Mouse (Mus musculus): ENCODE measurements around the gene Zscan22. TPM values are rescaled to one million over a fixed set of nuclear protein-coding genes. Genes with fewer than 3 reads are reported as not detected.
"Not testable (repeated sequence)": the region's sequence is repeated elsewhere in the genome, so short reads cannot be mapped to it uniquely, and the experiment has no call there.

The Zscan22 gene
- polyA plus RNA-seq, 1 experiment from 2014 or later, result 17.7 TPM

DNA sequence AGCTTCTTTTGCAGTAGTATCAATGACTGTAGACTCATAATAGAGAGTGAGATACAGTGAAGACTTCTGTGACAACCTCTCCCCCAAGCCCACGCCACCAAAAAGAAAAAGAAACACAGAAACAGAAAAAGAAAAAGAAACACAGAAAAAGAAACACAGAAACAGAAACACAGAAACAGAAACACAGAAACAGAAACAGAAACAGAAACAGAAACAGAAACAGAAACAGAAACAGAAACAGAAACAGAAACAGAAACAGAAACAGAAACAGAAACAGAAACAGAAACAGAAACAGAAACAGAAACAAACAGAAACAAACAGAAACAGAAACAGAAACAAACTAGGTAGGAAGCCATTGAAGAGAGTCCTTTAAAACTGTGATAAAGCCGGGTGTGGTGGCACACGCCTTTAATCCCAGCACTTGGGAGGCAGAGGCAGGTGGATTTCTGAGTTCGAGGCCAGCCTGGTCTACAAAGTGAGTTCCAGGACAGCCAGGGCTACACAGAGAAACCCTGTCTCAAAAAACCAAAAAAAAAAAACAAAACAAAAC is 39.7 kb downstream of the Zscan22 start:
- H3K4me1 ChIP-seq, result peaks cover 12% of the 10 kb centered on the region
- H3K9me3 ChIP-seq (replicated peaks); H3K27ac ChIP-seq (replicated peaks); H3K4me3 ChIP-seq; H3K27me3 ChIP-seq (ENCODE audit: low read depth, poor library complexity, severe bottlenecking); H3K36me3 ChIP-seq; DNase-seq (ENCODE audit: low spot score): not testable (repeated sequence)
- 82% methylated on average over 4 of the region's 4 CpGs for WGBS

DNA sequence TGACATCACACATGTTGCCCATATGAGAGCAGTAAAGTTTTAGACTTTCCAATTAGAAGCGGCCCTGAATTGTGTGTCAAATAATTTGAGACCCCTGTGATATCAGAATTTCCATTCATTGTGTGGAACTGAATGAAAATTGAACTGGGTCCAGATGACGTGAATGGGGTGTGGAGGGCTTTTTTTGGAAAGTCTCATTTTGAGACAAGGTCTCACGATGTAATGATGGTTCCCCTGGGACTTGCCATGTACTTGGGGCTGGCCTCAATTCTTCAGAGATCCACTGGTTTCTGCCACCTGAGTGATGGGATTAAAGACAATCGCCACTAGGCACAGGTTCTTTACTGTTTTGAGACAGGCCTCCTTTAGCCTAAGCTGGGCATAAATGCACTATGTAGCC is 43.0 kb downstream of the Zscan22 start:
- Histone ChIP-seq H3K27me3 (ENCODE audit: low read depth, poor library complexity, severe bottlenecking) (no peaks in the 10 kb centered on the region), H3K4me3 (no peak overlapping the region), H3K4me1 (no peaks in the 10 kb centered on the region), H3K36me3 (no peaks in the 10 kb centered on the region), H3K9me3 (replicated peaks) (no peaks in the 10 kb centered on the region), H3K27ac (replicated peaks) (no peak overlapping the region)
- WGBS, result 90% methylated on average over 4 of the region's 4 CpGs
- DNase-seq (ENCODE audit: low spot score), result no peak

DNA sequence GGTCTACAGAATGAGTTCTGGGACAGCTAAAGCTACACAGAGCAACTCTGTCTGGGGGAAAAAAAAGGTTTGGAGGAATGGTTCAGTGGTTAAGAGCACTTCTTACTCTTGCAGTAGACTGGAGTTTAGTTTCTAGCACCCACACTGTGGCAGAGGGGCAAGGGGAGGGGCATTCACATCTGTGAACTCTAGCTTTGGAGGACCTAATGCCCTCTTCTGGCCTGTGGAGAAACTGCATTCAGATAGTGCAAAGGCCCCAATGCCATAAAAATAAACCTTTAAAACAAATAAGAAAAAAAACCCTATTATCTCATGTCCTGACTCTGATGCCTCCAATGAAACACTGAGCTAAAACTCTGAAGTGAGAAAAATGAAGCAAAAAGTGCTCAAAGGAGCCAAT is 45.9 kb downstream of the Zscan22 start:
- no peak for DNase-seq (ENCODE audit: low spot score)
- no peak overlapping the region for H3K27ac ChIP-seq (replicated peaks)
- H3K9me3 ChIP-seq (replicated peaks), result no peaks in the 10 kb centered on the region
- no peaks in the 10 kb centered on the region for H3K4me1 ChIP-seq
- no peaks in the 10 kb centered on the region for H3K36me3 ChIP-seq
- no peaks in the 10 kb centered on the region for H3K27me3 ChIP-seq (ENCODE audit: low read depth, poor library complexity, severe bottlenecking)
- H3K4me3 ChIP-seq, result no peak overlapping the region

DNA sequence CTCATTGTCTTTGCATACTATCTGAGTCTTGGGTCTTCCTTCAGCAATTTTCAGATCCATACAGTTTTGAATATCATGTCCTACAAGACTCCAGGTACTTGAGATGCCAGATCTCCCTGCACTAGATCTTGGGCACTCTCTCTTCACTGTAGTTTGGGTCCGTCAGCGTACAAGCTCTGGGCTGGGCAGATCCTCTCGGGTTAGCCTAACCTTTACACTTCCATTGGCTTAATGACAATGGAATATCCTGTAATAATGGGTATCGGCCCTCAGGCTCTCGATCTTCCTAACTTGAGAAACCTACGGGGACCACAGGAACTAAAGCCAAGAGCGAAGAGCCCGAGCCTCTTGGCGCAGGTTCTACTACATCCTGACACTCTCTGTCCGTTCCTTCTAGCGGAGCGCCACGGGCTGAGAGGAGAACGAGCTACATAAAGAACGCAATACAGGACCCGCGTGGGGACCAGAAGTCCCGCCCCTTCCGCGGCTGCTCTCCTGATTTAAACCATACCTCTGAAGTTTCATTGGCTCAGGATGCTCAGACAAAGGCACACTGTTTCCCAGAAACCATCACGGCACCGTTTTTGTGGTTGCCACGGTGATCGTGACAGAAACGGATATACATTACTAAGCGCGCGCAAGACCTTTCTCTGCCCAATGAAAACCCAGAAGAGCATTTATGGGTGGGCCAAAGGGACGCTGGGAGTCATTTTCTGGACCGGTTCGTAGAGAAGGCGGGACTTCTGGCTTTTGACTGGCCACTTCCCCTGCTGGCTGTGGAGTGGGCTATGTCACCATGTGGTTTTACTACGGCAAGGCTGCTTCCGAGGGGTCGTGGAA is 51.6 kb downstream of the Zscan22 start:
- peaks cover 17% of the 10 kb centered on the region for H3K4me1 ChIP-seq
- no peaks in the 10 kb centered on the region for H3K9me3 ChIP-seq (replicated peaks)
- H3K27ac ChIP-seq (replicated peaks), result peak overlapping the region; percentile 94
- H3K4me3 ChIP-seq, result peak overlapping the region; percentile 59
- H3K36me3 ChIP-seq, result no peaks in the 10 kb centered on the region
- no peaks in the 10 kb centered on the region for H3K27me3 ChIP-seq (ENCODE audit: low read depth, poor library complexity, severe bottlenecking)
- DNase-seq (ENCODE audit: low spot score), result peak; percentile 95
- 11% methylated on average over 35 of the region's 35 CpGs for WGBS

DNA sequence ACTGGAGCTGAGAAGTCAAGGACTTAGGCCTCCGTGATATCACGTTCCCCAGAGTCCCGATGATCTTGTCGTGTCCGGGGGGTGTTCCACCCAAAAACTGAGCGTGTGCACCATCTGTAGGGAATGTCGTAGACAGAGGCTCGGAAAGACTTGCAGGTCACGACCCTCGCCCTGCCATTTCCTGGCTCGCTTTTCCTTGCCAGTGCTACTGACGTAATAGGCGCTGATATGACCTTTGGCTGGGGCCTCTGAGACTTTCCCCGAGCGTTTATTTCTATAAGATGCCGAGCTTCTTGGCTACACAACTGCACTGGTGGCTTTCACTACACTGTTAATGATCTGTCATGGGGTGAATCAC is 52.2 kb downstream of the Zscan22 start:
- no peak for DNase-seq (ENCODE audit: low spot score)
- peak overlapping the region; percentile 59 for H3K4me3 ChIP-seq
- no peaks in the 10 kb centered on the region for H3K27me3 ChIP-seq (ENCODE audit: low read depth, poor library complexity, severe bottlenecking)
- no peaks in the 10 kb centered on the region for H3K36me3 ChIP-seq
- 11% methylated on average over 16 of the region's 16 CpGs for WGBS
- peak overlapping the region; percentile 94 for H3K27ac ChIP-seq (replicated peaks)
- H3K4me1 ChIP-seq, result peaks cover 17% of the 10 kb centered on the region
- H3K9me3 ChIP-seq (replicated peaks), result no peaks in the 10 kb centered on the region

DNA sequence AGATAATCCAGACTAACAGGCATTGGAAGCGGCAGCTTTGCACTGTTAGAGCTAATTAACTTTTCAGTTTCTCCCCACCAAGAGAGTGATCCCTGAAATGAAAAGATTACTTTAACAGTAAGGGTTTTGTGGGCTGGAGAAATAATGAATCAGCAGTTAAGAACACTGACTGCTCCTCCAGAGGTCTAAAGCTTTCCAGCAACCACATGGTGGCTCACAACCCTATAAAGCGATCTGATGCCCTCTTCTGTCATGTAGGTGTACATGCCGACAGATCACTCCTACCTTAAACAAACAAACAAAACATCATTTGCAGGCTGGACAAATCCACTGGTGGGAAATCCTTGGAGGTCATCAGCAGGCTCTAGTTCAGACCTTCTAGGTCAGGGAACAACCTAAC is 57.3 kb downstream of the Zscan22 start:
- Histone ChIP-seq H3K27ac (replicated peaks) (no peak overlapping the region), H3K9me3 (replicated peaks) (no peaks in the 10 kb centered on the region), H3K27me3 (ENCODE audit: low read depth, poor library complexity, severe bottlenecking) (no peaks in the 10 kb centered on the region), H3K4me3 (no peak overlapping the region), H3K36me3 (no peaks in the 10 kb centered on the region), H3K4me1 (peaks cover 7% of the 10 kb centered on the region)
- no peak for DNase-seq (ENCODE audit: low spot score)
- WGBS, result 62% methylated on average over 3 of the region's 3 CpGs

DNA sequence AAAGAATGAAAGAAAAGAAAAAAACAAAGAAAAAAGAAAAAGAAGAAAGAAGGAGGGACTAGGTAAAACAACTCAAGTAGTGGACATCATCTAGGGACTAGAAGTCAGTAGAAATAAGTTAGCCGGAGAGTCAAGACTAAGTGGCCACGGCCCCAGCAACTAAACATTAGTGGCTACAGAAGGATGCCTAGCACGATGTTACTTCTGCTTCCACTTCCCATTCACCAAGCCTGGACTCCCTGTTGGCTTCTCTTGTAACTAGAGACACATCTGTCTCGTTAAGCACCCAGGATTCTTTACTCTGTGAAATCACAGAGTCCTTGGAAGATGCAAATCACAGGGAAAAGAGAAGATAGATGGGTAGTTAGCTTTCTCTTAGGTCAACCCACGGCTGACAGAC is 59.9 kb downstream of the Zscan22 start:
- 79% methylated on average over 5 of the region's 5 CpGs for WGBS
- no peaks in the 10 kb centered on the region for H3K27me3 ChIP-seq (ENCODE audit: low read depth, poor library complexity, severe bottlenecking)
- no peak for DNase-seq (ENCODE audit: low spot score)
- H3K36me3 ChIP-seq, result no peaks in the 10 kb centered on the region
- H3K27ac ChIP-seq (replicated peaks), result no peak overlapping the region
- no peaks in the 10 kb centered on the region for H3K9me3 ChIP-seq (replicated peaks)
- H3K4me3 ChIP-seq, result no peak overlapping the region
- 0 out of 2 replicates have a peak, but pooled peaks cover 5% of the 10 kb centered on the region for H3K4me1 ChIP-seq

Other genes with a start within 250 kb of the Zscan22 start
- not detected in 2 replicates for gene Vmn2r55, start 212.8 kb upstream of the Zscan22 start, polyA plus RNA-seq (2016; fragmentation: Nextera tagmentation; extraction: Ambion mirVana)
- not detected in 2 replicates for gene Vmn2r56, start 162.8 kb upstream of the Zscan22 start, polyA plus RNA-seq (2016; fragmentation: Nextera tagmentation; extraction: Ambion mirVana)
- 10.4 and 13.7 TPM in 2 replicates for gene Zscan18, start 94.2 kb upstream of the Zscan22 start, polyA plus RNA-seq (2016; fragmentation: Nextera tagmentation; extraction: Ambion mirVana)
- gene Zfp329, start 79.0 kb upstream of the Zscan22 start, polyA plus RNA-seq (2016; fragmentation: Nextera tagmentation; extraction: Ambion mirVana), result 17.3 and 20.4 TPM in 2 replicates
- gene Zfp110, start 63.1 kb upstream of the Zscan22 start, polyA plus RNA-seq (2016; fragmentation: Nextera tagmentation; extraction: Ambion mirVana), result 28.3 and 34.0 TPM in 2 replicates
- gene Zfp128, start 16.6 kb upstream of the Zscan22 start, polyA plus RNA-seq (2016; fragmentation: Nextera tagmentation; extraction: Ambion mirVana), result 5.5 and 5.7 TPM in 2 replicates
- gene Rps5, start 24.5 kb downstream of the Zscan22 start, polyA plus RNA-seq (2016; fragmentation: Nextera tagmentation; extraction: Ambion mirVana), result 886 and 1,011 TPM in 2 replicates
- 0.47 and 0.83 TPM in 2 replicates for gene Rnf225, start 29.6 kb downstream of the Zscan22 start, polyA plus RNA-seq (2016; fragmentation: Nextera tagmentation; extraction: Ambion mirVana)
- 11.4 and 13.2 TPM in 2 replicates for gene Zfp324, start 68.0 kb downstream of the Zscan22 start, polyA plus RNA-seq (2016; fragmentation: Nextera tagmentation; extraction: Ambion mirVana)
- gene Zfp446, start 80.0 kb downstream of the Zscan22 start, polyA plus RNA-seq (2016; fragmentation: Nextera tagmentation; extraction: Ambion mirVana), result 18.0 and 19.4 TPM in 2 replicates
- 0.05 and 0.07 TPM in 2 replicates for gene Slc27a5, start 100.4 kb downstream of the Zscan22 start, polyA plus RNA-seq (2016; fragmentation: Nextera tagmentation; extraction: Ambion mirVana)
- 349 and 398 TPM in 2 replicates for gene Trim28, start 101.3 kb downstream of the Zscan22 start, polyA plus RNA-seq (2016; fragmentation: Nextera tagmentation; extraction: Ambion mirVana)
- gene Zbtb45, start 112.2 kb downstream of the Zscan22 start, polyA plus RNA-seq (2016; fragmentation: Nextera tagmentation; extraction: Ambion mirVana), result 32.7 and 36.4 TPM in 2 replicates
- 113 and 133 TPM in 2 replicates for gene Chmp2a, start 137.0 kb downstream of the Zscan22 start, polyA plus RNA-seq (2016; fragmentation: Nextera tagmentation; extraction: Ambion mirVana)
- gene Ube2m, start 140.5 kb downstream of the Zscan22 start, polyA plus RNA-seq (2016; fragmentation: Nextera tagmentation; extraction: Ambion mirVana), result 84.5 and 103 TPM in 2 replicates
- 3.3 and 4.5 TPM in 2 replicates for gene Mzf1, start 156.9 kb downstream of the Zscan22 start, polyA plus RNA-seq (2016; fragmentation: Nextera tagmentation; extraction: Ambion mirVana)
- gene Vmn1r85, start 197.4 kb downstream of the Zscan22 start, polyA plus RNA-seq (2016; fragmentation: Nextera tagmentation; extraction: Ambion mirVana), result not detected in 2 replicates
- not detected in 2 replicates for gene Vmn1r86, start 222.1 kb downstream of the Zscan22 start, polyA plus RNA-seq (2016; fragmentation: Nextera tagmentation; extraction: Ambion mirVana)
- gene Vmn1r87, start 242.3 kb downstream of the Zscan22 start, polyA plus RNA-seq (2016; fragmentation: Nextera tagmentation; extraction: Ambion mirVana), result not detected in 2 replicates

Measured in midbrain, embryonic 10.5 days (tissue).